Mouse (Mus musculus) heart, embryonic 10.5 days (tissue): ENCODE measurements around the gene Rbbp7. TPM values are rescaled to one million over a fixed set of nuclear protein-coding genes. Genes with fewer than 3 reads are reported as not detected.

Source experiments
- DNase-seq: peaks from one replicate; pipeline ENCODE4 v3.0.0-alpha.2; 2017; ENCODE audit warnings: low spot score
- H3K27ac ChIP-seq: fragments of 300-500 bp; sonication (generic); 2 replicates; pipeline ENCODE4 v1.5.1; 2016; ENCODE audit warnings: mild to moderate bottlenecking
- H3K27me3 ChIP-seq: fragments of 300-500 bp; sonication (generic); 2 replicates; pipeline ENCODE4 v1.6.1; 2016; ENCODE audit warnings: mild to moderate bottlenecking; ENCODE audit not compliant: poor library complexity, insufficient read depth, severe bottlenecking
- H3K36me3 ChIP-seq: fragments of 300-500 bp; sonication (generic); 2 replicates; pipeline ENCODE4 v1.6.1; 2016; ENCODE audit warnings: mild to moderate bottlenecking, moderate library complexity
- H3K4me1 ChIP-seq: fragments of 300-500 bp; sonication (generic); 2 replicates; pipeline ENCODE4 v1.6.1; 2016; ENCODE audit warnings: mild to moderate bottlenecking
- H3K4me3 ChIP-seq: fragments of 300-500 bp; sonication (generic); 2 replicates; pipeline ENCODE4 v1.5.1; 2016; ENCODE audit warnings: mild to moderate bottlenecking, moderate library complexity
- H3K9me3 ChIP-seq: fragments of 300-500 bp; sonication (generic); 2 replicates; pipeline ENCODE4 v1.6.1; 2016; ENCODE audit warnings: mild to moderate bottlenecking, moderate library complexity
- WGBS: fragments of 180-500 bp; shearing (Covaris S2); methylation state at CpG from one replicate; pipeline ENCODE4 v1.1.7; 2016; 5-methylcytosine and 5-hydroxymethylcytosine counted together
- polyA plus RNA-seq: library from polyadenylated mRNA; unstranded; fragments of >200 nt; fragmentation: Nextera tagmentation; extraction: Ambion mirVana; gene quantifications from 2 replicates; pipeline ENCODE4 v1.2.1, GENCODE M21; 2016

The Rbbp7 gene
- polyA plus RNA-seq: 558 and 584 TPM in 2 replicates

DNA sequence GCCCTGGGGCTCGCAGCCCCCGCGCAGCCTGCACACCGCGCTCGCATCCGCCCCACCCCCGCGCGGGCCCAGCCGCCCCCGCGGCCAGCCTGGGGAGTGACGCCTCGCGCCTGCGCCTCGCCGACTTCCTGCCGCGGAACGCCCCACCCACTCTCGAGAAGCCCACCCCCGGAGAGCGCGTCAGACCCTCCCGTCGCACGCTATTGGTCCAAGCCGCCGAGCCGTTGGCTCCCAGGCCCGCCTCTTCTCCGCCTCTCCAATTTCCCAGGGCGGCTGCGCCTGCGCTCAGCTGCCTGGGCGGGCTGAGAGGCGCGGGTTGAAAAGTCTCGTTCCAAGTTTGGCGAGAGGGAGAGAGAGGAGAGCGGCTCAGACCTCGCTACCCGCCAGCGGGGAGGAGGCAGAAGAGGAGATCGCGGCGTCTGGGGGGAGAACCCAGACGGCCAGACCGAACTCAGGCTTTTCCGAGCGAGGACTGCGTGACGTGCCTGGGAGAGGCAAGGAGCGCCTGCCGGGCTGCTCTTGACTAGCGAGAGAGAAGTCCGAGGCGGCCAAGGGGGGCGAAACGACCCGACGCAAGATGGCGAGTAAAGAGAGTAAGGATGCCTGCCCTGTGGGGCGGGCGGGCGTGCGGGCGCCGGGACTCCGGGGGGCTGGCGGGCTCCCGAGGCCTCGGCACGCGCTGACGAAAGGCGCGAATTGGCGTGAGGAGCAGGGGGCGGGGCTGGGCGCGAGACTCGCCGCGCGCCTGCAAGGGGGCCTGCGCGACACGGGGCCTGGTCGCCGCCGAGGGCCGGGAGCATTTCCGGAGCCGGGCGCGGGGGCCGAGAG, at the start of gene Rbbp7:
Gene Rbbp7 (plus strand): TSS at position 288 of the 828 bp plus-strand sequence.
- peak within 1 kb of the TSS; percentile 94 for H3K27ac ChIP-seq
- peaks cover 19% of the 10 kb centered on the region for H3K36me3 ChIP-seq
- H3K4me1 ChIP-seq: no peaks in the 10 kb centered on the region
- no peaks in the 10 kb centered on the region for H3K9me3 ChIP-seq
- H3K27me3 ChIP-seq: 0 out of 2 replicates have a peak, but pooled peaks cover 16% of the 10 kb centered on the region
- peak; percentile 97 for DNase-seq
- 17% methylated on average over 90 of the region's 100 CpGs for WGBS
- peak within 1 kb of the TSS; percentile 72 for H3K4me3 ChIP-seq

DNA sequence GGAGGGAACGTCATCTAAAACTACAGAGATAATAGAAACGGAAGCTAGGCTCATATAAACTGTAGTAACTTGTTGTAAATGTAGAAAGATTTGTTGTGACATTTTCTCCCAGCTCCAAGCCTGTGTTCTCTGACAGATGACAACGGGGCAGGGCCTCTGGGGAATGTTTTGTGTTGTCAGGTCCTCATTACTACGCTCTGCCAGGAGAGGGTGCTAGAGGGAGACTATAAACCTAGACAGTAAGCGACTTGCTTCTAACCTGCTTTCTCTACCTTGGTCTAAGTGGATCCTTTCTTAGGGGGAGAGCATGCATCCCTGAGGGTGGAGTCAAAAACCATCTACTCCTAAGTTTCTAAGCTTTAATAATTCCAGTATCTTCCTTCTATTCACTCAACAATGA, 42.4 kb upstream of the Rbbp7 start:
- WGBS: 27% methylated on average over 5 of the region's 5 CpGs

DNA sequence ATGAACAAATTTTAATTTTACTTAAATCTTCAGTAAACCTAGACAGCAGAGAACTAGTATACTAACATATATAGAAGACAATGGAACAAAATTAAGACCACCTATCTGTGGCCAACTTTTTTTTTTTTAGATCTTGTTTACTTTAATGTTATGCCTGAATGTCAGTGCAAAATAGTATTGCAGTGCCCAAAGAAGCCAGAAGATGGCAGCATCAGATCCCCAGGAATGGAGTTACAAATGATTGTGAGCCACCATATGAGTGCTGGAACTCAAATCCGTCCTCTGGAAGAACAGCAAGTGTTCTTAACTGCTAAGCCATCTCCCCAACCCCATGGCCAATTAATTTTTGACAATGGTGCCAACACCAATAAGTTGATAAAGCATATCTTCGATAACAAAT, 40.6 kb upstream of the Rbbp7 start:
- Histone ChIP-seq H3K4me3 (no peak overlapping the region), H3K9me3 (no peaks in the 10 kb centered on the region), H3K36me3 (no peaks in the 10 kb centered on the region), H3K27ac (no peak overlapping the region), H3K4me1 (no peaks in the 10 kb centered on the region), H3K27me3 (no peaks in the 10 kb centered on the region)
- WGBS: 34% methylated on average over 2 of the region's 2 CpGs
- no peak for DNase-seq

More for the DNA sequence above, 42.4 kb upstream of the Rbbp7 start:
- Histone ChIP-seq H3K9me3 (no peaks in the 10 kb centered on the region), H3K36me3 (no peaks in the 10 kb centered on the region), H3K4me3 (no peak overlapping the region), H3K4me1 (no peaks in the 10 kb centered on the region), H3K27ac (no peak overlapping the region), H3K27me3 (no peaks in the 10 kb centered on the region)
- no peak for DNase-seq

DNA sequence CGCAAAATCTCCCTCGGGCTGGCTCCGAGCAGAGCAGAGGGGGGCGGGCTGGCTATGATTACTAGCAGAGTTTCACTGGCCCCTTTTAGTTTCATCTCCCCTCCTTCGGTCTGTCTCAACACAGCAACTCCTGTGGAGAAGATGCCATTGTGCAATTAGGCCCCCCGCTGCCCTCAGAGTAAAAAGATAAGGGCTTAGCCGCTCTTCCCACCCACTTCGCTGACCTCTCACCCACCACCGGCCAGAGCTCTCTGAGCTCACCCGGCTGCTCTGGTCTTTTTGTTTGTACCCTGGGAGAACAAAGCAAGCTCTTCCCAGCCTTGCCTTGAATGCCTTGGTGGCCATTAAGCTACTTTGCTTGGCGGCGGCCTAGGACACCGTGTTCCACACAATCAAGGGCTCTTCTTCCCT, 32.8 kb upstream of the Rbbp7 start:
- Histone ChIP-seq H3K27ac (peak overlapping the region; percentile 74), H3K36me3 (no peaks in the 10 kb centered on the region), H3K27me3 (no peaks in the 10 kb centered on the region), H3K9me3 (no peaks in the 10 kb centered on the region), H3K4me1 (peaks cover 8% of the 10 kb centered on the region; the same call in 1 of the 2 replicates), H3K4me3 (peak overlapping the region; percentile 33)
- DNase-seq: no peak
- 19% methylated on average over 13 of the region's 13 CpGs for WGBS

DNA sequence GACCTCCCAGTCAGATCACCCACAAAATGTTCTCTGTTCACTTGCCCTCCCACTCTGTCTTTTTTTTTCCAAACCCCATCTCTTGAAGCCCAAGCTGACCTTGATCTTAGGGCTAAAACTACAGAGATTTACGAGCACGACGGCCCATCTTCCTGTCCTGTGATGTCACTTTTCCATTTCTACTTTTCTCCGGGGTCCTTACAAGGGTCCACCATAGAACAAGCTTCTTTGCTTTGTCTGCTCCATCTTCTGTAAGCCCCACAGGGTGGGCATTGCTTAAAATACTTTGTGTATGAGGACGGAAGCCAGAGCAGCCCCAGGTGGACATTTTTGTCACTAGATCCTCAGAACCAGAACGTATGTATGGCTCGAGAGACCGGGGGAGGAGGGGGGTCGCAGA, 32.4 kb upstream of the Rbbp7 start:
- Histone ChIP-seq H3K27ac (peak overlapping the region; percentile 74), H3K36me3 (no peaks in the 10 kb centered on the region), H3K4me3 (peak overlapping the region; percentile 33), H3K4me1 (peaks cover 8% of the 10 kb centered on the region; the same call in 1 of the 2 replicates), H3K9me3 (no peaks in the 10 kb centered on the region), H3K27me3 (no peaks in the 10 kb centered on the region)
- DNase-seq: no peak
- WGBS: 39% methylated on average over 9 of the region's 9 CpGs

DNA sequence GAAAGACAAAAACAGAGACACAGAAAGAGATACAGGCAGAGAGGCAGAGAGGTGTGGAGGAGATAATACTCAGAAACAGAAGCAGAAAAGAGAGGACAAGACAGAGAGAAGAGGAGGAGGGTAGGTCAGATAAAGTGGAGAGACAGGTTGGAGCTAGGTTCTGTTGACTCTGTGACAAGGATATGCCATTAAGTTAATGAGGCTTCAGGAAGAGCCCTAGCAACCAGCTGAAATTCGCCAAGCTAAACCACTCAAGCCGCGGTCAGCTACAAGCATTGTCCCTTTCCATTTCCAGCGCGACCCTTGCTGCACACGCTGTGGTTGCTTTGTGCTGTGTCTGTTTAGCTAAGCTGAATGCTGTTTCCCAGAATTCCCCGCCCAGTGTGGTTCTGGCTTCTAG, 32.0 kb upstream of the Rbbp7 start:
- Histone ChIP-seq H3K9me3 (no peaks in the 10 kb centered on the region), H3K4me3 (no peak overlapping the region), H3K27me3 (no peaks in the 10 kb centered on the region), H3K27ac (peak overlapping the region; percentile 74), H3K4me1 (peaks cover 8% of the 10 kb centered on the region; the same call in 1 of the 2 replicates), H3K36me3 (no peaks in the 10 kb centered on the region)
- DNase-seq: no peak
- WGBS: 42% methylated on average over 7 of the region's 7 CpGs

DNA sequence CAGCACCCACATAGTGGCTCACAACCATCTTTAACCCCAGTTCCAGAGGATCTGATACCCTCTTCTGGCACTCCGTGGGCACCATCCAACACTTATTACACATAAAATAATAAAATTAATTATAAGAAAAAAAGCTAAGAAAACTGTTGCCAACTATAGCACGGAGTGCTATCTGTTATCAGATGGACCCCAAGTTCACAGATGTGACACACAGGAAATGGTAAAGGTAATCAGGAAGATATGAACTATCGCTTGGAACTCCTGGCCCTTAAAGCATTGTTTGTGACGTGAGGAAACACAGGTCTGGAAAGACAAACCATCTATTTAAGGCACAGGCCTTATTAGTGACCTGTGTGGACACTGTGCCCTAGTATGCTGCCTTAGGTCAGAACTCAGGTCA, 30.2 kb upstream of the Rbbp7 start:
- H3K27ac ChIP-seq: no peak overlapping the region
- no peak overlapping the region for H3K4me3 ChIP-seq
- H3K4me1 ChIP-seq: peaks cover 8% of the 10 kb centered on the region; the same call in 1 of the 2 replicates
- WGBS: 77% methylated on average over 4 of the region's 4 CpGs
- no peak for DNase-seq
- H3K27me3 ChIP-seq: no peaks in the 10 kb centered on the region
- no peaks in the 10 kb centered on the region for H3K9me3 ChIP-seq
- no peaks in the 10 kb centered on the region for H3K36me3 ChIP-seq

DNA sequence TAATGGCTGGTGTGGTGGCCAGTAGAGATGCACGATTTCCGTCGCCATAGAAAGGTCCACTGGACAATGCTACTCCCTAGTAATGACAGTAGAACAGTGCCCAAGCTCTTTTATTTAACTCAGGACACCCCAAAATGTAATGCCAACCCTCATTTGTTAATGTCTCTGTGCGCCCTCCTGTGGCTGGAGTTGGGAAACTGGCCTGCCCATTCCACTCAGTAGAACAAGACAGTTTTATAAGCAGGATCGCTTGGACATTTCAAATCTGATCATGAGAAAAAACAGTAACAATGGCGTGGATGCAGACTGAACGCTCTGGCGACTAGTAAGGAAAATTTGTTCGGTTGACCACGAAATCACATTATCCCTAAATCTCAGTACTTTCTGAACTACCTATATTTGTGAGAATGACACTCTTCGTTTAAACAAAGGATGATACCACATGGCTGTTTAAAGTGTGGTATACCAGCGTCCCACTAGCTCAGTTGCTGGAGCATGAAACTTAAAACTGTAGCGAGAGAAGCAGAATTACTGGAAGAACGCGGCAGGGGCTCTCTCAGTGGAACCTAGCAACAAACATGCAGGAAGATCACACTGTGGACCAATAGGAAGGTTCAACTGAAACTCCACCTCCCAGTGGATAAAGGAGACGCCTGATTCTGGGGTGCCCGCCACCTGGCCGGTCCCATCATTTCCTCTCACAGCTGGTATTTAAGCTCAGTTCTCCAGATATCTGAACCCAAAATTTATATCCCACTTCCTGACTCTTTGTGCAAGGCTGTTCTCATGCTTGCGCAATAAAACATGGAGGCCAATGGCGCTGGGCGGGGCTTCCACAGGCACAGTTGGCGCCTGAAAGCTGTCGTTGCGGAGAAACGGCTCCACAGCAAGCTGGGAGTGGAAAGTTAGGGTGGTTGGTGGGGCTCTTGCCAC, 24.9 kb upstream of the Rbbp7 start:
- Histone ChIP-seq H3K27ac (peak overlapping the region; percentile 82), H3K36me3 (no peaks in the 10 kb centered on the region), H3K27me3 (no peaks in the 10 kb centered on the region), H3K4me3 (peak overlapping the region; percentile 55), H3K4me1 (0 out of 2 replicates have a peak, but pooled peaks cover 6% of the 10 kb centered on the region), H3K9me3 (no peaks in the 10 kb centered on the region)
- WGBS: 20% methylated on average over 25 of the region's 25 CpGs
- DNase-seq: peak; percentile 80

DNA sequence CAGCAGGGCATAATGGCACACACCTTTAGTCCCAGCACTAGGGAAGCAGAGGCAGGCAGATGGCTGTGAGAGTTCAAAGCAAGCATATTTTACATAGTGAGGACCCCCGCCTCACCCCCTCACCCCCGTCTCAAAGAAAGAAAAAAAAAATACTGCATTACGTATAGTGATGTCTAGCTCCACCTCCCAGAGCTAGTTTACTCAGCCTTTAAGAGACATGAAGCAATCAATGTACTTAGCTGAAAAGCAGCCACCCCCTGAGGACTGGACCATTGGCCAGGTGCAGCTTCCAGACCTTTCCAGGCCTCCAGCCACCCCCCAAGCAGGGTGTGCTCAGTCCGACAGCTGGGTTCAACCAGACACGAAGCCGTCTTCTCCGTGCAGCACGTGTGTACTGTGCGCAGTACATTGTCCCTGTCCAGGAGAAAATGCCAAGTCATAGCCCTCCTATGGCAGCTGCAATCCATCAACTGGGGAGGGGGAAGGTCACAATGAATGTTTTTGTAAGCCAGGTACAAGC, 24.0 kb upstream of the Rbbp7 start:
- 37% methylated on average over 9 of the region's 9 CpGs for WGBS
- no peaks in the 10 kb centered on the region for H3K36me3 ChIP-seq
- peak overlapping the region; percentile 82 for H3K27ac ChIP-seq
- peak overlapping the region; percentile 55 for H3K4me3 ChIP-seq
- DNase-seq: no peak
- no peaks in the 10 kb centered on the region for H3K27me3 ChIP-seq
- H3K9me3 ChIP-seq: no peaks in the 10 kb centered on the region
- 0 out of 2 replicates have a peak, but pooled peaks cover 6% of the 10 kb centered on the region for H3K4me1 ChIP-seq

DNA sequence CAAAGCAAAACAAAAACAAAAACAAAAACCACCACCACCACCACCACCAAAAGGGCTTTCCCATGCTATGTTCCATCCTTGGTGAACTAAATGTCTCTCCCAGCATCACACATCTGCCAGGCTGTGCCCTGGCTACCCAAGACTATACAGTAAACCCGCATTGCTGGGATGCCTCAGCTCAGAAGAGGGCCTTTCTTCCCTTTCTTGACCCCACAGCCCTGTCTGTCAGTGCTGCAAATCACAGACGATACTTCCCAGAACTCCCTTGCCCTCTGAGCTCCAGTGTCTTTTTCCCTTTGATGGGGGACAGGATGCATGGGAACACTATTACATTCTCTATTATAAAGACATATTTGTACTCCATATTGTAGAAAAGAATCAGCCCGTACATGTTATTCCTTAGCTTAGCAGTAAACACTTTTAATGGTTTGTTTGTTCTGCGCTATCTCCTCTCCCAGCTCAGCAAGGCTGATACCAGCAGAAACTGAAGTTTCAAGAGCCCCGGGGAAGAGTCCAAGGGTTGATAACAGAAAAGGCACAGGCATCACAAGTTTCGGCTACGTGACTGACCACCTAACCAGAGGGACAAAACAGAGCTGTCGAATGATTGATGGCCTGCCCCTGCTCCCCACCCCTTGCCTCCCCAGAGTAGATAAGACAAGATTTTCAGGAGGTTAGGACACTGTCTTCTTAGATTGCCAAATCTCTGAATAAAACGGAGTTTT, 11.3 kb upstream of the Rbbp7 start:
- 30% methylated on average over 9 of the region's 9 CpGs for WGBS
- H3K4me1 ChIP-seq: no peaks in the 10 kb centered on the region
- H3K27ac ChIP-seq: peak overlapping the region; percentile 81
- no peaks in the 10 kb centered on the region for H3K9me3 ChIP-seq
- DNase-seq: no peak
- no peaks in the 10 kb centered on the region for H3K36me3 ChIP-seq
- H3K27me3 ChIP-seq: no peaks in the 10 kb centered on the region; the same call in 1 of the 2 replicates
- H3K4me3 ChIP-seq: no peak overlapping the region

DNA sequence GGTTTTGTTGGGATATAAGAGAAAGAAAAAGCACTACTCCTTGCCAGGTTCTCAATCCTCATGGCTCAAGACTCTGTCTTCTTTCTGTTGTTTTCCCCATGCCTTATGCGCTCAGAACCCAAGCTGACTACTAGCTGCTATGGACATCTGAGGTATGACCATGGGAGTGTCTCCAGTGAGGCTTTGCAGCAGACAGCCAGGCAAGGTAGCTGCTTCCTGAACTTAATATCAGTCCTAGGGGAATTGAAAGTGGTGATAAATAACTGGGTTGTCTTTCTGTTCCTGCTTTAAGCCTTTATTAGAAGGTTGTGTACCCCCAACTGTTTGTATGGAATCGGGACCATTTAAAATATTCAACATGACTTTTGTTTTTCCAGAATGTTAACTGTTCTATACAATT, 7.8 kb upstream of the Rbbp7 start:
- Histone ChIP-seq H3K9me3 (no peaks in the 10 kb centered on the region), H3K27ac (no peak overlapping the region), H3K36me3 (no peaks in the 10 kb centered on the region), H3K4me3 (no peak overlapping the region), H3K27me3 (no peaks in the 10 kb centered on the region; the same call in 1 of the 2 replicates), H3K4me1 (no peaks in the 10 kb centered on the region)
- 92% methylated on average over 2 of the region's 2 CpGs for WGBS
- no peak for DNase-seq

DNA sequence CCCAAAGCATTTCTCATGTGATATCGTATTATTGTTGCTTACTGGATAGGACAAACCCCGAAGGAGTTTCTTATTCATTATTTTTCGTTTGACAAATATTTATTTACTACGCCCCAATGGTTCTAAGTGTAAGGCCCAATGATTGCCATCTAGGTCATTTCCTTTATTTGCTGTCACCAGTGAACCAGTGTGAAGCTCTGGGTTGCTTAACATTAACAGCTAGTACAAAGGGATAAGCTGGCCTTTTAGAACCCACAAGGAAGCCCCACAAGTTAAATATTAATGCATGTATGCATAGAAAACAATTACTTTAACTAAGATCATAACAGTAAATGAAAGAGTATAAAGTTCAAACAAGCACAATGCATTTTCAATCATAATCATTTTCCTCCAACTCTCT, 5.9 kb upstream of the Rbbp7 start:
- no peaks in the 10 kb centered on the region for H3K4me1 ChIP-seq
- no peak for DNase-seq
- no peak overlapping the region for H3K27ac ChIP-seq
- WGBS: 84% methylated on average over 4 of the region's 4 CpGs
- H3K9me3 ChIP-seq: no peaks in the 10 kb centered on the region
- no peaks in the 10 kb centered on the region for H3K36me3 ChIP-seq
- H3K4me3 ChIP-seq: no peak overlapping the region
- no peaks in the 10 kb centered on the region; the same call in 1 of the 2 replicates for H3K27me3 ChIP-seq
